Mouse (Mus musculus): ENCODE measurements around the gene Nlgn2. TPM values are rescaled to one million over a fixed set of nuclear protein-coding genes. Genes with fewer than 3 reads are reported as not detected.

Nlgn2 gene
- 5.2 and 5.3 TPM in 2 replicates for polyA plus RNA-seq (2015; fragmentation: Nextera tagmentation; extraction: Ambion mirVana)

DNA sequence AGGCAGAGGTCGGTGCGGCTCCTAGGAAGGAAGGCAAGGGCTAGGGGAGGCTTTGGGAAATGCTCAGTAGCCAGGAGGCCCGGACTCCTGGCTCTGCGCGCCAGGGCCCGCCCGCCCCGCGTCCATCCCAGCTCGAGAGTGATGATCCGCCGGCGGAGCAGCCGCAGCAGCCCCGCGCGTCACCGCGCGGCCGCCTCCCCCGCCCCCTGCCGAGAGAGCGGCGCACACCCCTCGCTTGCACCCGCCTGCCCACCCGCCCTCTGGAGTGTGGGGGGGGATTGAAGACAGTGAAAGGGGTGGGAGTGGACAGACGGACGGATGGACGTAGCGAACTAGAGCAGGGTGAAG is at the start of gene Nlgn2:
Gene Nlgn2 (minus strand): TSS at position 181 of the 348 bp plus-strand sequence.
- H3K9ac ChIP-seq: peak within 1 kb of the TSS; percentile 72
- ATAC-seq: peak; percentile 74
- H3K27ac ChIP-seq: peak within 1 kb of the TSS; percentile 87
- WGBS: under 1% methylated on average over 32 of the region's 32 CpGs
- H3K4me3 ChIP-seq (replicated peaks): peak within 1 kb of the TSS; percentile 71
- H3K9me3 ChIP-seq: no peaks in the 10 kb centered on the region
- H3K36me3 ChIP-seq: no peaks in the 10 kb centered on the region
- H3K4me2 ChIP-seq (replicated peaks): peak within 1 kb of the TSS; percentile 92
- peaks cover 37% of the 10 kb centered on the region for H3K4me1 ChIP-seq (replicated peaks)
- no peaks in the 10 kb centered on the region for H3K27me3 ChIP-seq (replicated peaks)

DNA sequence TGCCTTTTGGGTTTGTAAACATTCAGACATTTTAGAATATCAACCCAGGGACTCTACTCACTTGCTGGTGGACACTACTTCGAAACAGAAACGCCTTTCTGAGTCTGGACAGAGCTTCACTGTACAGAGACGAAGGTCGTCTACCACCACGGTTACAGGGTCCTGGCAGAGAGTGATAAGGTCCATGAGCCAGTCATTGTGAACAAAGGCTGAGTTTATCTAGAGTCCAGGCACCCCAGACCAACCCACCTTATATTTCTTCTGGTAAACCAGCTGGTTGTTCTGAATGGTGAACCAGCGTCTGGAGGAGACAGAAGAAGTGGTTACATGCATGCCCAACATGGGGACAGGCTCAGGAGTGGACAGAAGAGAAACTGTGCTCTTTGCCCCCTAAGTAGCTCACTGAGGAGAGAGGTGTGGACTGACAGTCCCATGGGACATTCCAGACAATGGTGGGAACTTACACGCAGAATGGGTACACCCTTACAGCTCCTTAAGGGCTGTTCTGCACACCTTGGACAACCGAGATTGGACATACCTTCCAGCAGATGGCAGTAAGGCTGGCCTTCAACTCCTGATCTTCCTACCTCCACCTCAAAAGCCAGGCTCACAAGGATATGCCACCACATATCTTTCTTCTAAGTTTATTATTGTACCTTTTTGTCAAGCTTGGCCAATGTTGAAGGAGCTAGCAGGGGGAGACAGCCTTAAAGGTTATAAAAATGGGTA is 49.5 kb upstream of the Nlgn2 start:
- peaks cover 6% of the 10 kb centered on the region; the same call in 1 of the 2 replicates for H3K4me1 ChIP-seq (replicated peaks)
- no peak for ATAC-seq
- H3K4me2 ChIP-seq (replicated peaks): no peak overlapping the region
- H3K27me3 ChIP-seq (replicated peaks): no peaks in the 10 kb centered on the region
- H3K9me3 ChIP-seq: no peaks in the 10 kb centered on the region
- H3K27ac ChIP-seq: no peak overlapping the region
- no peaks in the 10 kb centered on the region for H3K36me3 ChIP-seq
- no peak overlapping the region for H3K4me3 ChIP-seq (replicated peaks)
- H3K9ac ChIP-seq: no peak overlapping the region
- WGBS: 65% methylated on average over 8 of the region's 8 CpGs

DNA sequence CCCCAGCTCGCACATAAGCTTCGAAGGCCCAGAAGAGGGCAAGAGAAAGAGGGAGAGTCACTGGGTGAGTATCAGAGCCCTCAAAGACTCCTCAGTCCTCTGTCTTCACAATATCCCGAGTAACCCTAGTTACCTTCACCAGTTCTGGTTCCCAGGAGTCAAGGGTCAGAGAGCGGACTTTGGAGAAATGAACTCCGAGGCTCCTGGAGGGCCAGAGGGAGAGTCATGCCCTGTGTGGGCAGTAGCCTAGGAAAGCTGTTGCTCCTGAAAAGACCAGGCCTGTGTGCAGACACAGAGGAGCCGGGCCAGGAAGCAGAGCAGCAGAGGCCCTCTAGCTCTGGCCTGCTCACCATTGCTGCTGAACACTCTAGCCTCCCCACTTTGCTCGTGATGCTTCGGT is 47.1 kb upstream of the Nlgn2 start:
- 76% methylated on average over 8 of the region's 8 CpGs for WGBS
- no peak for ATAC-seq
- Histone ChIP-seq H3K36me3 (no peaks in the 10 kb centered on the region), H3K27me3 (replicated peaks) (no peaks in the 10 kb centered on the region), H3K4me2 (replicated peaks) (no peak overlapping the region), H3K9ac (no peak overlapping the region), H3K4me3 (replicated peaks) (no peak overlapping the region), H3K9me3 (no peaks in the 10 kb centered on the region), H3K4me1 (replicated peaks) (peaks cover 17% of the 10 kb centered on the region), H3K27ac (0 out of 2 replicates have a peak overlapping the region, but pooled peaks have one; percentile 3)

DNA sequence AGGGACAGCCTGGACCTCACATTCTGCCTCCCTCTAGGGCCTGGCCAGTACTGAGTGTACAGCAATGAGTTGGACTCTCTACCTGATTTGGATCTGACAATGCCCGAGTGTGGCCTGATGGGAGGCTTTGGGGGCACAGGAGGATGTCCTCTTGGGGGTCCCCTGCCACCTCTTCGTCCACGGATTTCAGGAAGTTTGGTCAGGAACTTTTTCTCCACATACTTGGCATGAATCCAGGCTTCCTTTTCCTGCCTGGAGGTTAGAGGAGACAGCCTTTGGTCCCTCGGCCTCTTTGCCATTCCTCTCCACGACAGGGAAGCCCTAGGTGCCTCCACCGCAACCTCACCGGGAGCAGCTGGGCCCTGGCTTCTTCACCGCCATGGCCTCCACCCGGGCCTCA is 46.7 kb upstream of the Nlgn2 start:
- Histone ChIP-seq H3K27ac (no peak overlapping the region), H3K27me3 (replicated peaks) (no peaks in the 10 kb centered on the region), H3K4me3 (replicated peaks) (no peak overlapping the region), H3K9me3 (no peaks in the 10 kb centered on the region), H3K4me1 (replicated peaks) (peaks cover 21% of the 10 kb centered on the region), H3K36me3 (no peaks in the 10 kb centered on the region), H3K4me2 (replicated peaks) (no peak overlapping the region), H3K9ac (no peak overlapping the region)
- WGBS: 64% methylated on average over 9 of the region's 9 CpGs
- no peak for ATAC-seq

DNA sequence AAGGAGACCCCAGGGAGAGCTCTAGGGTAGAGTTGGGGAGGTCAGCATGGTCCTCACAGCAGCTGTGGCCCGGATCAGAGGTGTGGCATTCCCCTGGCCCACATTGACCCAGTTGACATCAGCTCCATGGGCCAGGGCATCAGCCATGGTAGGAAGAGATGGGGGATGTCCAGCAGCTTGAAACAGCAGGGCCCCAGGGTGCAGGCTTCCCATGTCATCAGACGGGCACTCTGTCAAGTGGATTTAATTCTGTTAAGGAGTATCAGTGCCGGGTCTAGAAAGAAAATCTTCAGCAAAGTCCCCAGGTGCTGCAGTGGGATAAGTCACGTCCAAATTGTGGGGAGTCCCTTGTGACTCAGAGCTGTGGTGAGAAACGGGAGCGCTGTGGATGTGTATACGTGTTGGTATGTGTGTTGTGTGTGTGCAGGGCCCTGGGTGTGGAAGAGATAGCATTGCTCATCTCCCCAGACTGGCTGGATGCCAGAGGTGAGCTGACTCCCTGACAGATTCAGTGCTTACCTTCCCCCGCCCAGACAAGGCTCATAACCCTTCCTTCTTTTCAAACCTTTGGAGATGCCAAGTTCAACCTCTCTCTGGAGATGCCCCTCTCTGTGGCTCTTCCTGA is 46.1 kb upstream of the Nlgn2 start:
- H3K27ac ChIP-seq: no peak overlapping the region

DNA sequence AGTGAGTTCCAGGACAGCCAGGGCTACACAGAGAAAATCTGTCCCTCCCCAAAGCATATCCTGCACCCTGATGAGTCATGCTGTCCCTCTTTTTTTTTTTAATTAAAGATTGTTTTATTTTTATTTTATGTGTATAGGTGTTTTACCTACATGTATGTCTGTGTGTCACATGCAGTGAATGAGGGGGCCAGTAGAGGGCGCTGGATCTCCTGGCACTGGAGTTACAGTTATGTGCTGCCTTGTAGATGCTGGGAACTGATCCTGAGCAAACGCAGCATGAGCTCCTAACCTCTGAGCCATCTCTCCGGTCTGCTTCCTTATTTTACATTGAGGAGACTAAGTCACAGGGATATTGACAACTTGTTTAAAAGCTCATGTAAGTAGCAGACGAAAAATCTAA is 45.5 kb upstream of the Nlgn2 start:
- no peak overlapping the region for H3K9ac ChIP-seq
- H3K36me3 ChIP-seq: no peaks in the 10 kb centered on the region
- H3K4me3 ChIP-seq (replicated peaks): no peak overlapping the region
- WGBS: 64% methylated on average over 4 of the region's 4 CpGs
- peaks cover 28% of the 10 kb centered on the region for H3K4me1 ChIP-seq (replicated peaks)
- H3K9me3 ChIP-seq: no peaks in the 10 kb centered on the region
- no peak overlapping the region for H3K4me2 ChIP-seq (replicated peaks)
- no peak overlapping the region for H3K27ac ChIP-seq
- no peaks in the 10 kb centered on the region for H3K27me3 ChIP-seq (replicated peaks)
- ATAC-seq: no peak

More for the DNA sequence above, 46.1 kb upstream of the Nlgn2 start:
- peaks cover 27% of the 10 kb centered on the region for H3K4me1 ChIP-seq (replicated peaks)
- no peak overlapping the region for H3K4me3 ChIP-seq (replicated peaks)
- H3K27me3 ChIP-seq (replicated peaks): no peaks in the 10 kb centered on the region
- WGBS: 79% methylated on average over 8 of the region's 8 CpGs
- H3K9ac ChIP-seq: no peak overlapping the region
- H3K36me3 ChIP-seq: no peaks in the 10 kb centered on the region
- H3K4me2 ChIP-seq (replicated peaks): no peak overlapping the region
- H3K9me3 ChIP-seq: no peaks in the 10 kb centered on the region
- ATAC-seq: no peak

DNA sequence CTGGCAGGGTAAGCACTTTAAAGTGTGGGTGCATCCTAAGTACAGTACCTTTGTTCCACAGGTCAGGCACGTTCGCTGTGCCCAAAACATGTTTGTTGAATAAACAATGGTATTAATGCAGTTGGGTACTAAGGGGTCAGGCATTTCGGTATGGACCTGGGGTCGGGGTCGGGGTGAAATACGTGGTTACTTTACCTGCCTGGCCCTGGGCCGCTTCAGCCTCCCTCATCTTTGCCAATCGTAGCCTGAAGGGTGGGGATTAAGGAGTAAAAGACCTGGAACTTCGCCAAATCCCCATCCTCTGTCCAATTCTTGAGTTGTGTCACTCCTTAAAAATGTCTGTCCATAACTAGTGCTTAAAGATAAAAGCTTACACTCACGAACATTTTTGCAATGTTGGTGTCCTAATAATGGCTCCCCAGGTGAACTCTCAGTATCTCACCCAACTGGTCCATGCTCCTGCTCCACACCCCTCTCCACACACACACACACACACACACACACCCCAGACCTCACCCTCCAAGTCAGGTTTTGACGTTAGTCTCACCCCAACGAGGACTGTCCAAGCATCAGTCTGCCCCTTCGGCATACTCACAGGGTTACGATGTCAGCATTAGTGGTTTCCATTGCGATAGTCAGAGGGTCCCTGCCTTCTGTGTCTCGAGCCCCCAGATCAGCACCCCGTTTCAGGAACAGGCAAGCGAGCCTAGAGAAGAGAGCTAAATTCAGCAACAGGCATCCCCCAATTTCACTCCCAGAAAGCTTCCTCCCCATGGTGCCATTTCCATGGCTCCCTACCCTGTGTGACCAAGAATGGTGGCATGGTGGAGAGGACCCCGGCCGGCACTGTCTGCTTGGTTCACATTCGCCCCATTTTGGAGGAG is 44.4 kb upstream of the Nlgn2 start:
- 62% methylated on average over 21 of the region's 21 CpGs for WGBS
- Histone ChIP-seq H3K9ac (peak overlapping the region; percentile 61), H3K4me1 (replicated peaks) (peaks cover 31% of the 10 kb centered on the region), H3K4me2 (replicated peaks) (peak overlapping the region; percentile 88), H3K27me3 (replicated peaks) (no peaks in the 10 kb centered on the region), H3K36me3 (no peaks in the 10 kb centered on the region), H3K4me3 (replicated peaks) (peak overlapping the region; percentile 53), H3K27ac (peak overlapping the region; percentile 93), H3K9me3 (no peaks in the 10 kb centered on the region)
- no peak for ATAC-seq

DNA sequence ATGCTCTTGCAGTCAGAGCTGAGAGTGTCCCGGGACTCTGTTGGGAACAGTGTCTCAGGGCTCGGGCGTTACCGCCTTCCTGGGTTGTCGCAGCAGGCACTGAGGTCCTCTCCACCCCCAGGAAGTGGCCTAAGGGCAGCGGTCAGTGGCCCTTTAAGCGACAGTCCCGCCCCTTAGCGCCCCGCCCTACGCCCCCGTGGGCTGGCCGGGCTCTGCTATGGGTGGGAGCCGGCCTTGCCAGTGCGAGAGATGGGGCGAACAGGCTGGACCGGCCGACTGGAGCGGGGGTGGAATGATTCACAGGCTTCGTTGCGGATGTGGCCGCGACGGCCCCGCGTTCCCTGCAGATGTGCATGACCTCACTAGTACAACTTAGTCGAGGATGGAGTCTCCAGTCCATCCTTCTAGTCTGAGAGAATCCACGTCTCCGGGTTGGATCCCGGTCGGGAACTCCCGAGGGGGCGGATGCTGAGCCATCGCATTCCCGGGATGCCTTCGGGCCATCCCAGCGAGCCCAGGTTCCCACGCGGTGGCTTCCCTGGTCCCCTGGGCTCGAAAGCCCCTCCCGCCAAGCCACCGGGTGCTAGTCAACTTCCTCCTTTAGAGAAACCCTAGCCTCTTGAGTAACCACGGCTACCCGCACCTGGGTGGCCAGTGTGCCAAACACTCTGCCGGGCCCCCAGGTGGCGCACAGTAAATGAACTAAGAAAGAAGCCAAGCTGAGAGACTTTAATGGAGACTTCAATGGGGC is 43.4 kb upstream of the Nlgn2 start, which contains the start of gene Kctd11:
Gene Kctd11 (minus strand): TSS at position 554 of the 751 bp plus-strand sequence.
- Histone ChIP-seq H3K4me2 (replicated peaks) (peak within 1 kb of the TSS; percentile 88), H3K27me3 (replicated peaks) (no peaks in the 10 kb centered on the region), H3K36me3 (no peaks in the 10 kb centered on the region), H3K4me3 (replicated peaks) (peak within 1 kb of the TSS; percentile 53), H3K9ac (peak within 1 kb of the TSS; percentile 61), H3K9me3 (no peaks in the 10 kb centered on the region), H3K27ac (peak within 1 kb of the TSS; percentile 93), H3K4me1 (replicated peaks) (peaks cover 33% of the 10 kb centered on the region)
- peak; percentile 91 for ATAC-seq
- under 1% methylated on average over 46 of the region's 46 CpGs for WGBS

DNA sequence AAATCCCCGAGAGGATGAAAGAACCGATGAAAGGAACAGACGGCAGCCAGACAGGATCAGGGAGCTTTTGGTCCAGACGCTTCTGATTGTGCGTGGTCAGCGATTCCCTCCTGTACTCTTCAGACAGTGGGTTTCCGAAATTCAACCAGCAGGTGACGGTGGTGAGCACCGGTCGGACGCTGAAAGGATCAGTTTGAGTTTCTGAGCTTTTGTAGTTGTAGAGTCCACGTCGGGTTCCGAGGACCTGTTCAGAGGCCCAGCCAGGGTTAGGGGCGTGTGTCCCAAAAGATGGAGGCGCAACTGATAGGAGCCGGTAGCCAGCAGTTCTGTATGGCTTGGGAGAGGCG is 42.9 kb upstream of the Nlgn2 start:
- Histone ChIP-seq H3K27me3 (replicated peaks) (no peaks in the 10 kb centered on the region), H3K9ac (peak overlapping the region; percentile 61), H3K4me2 (replicated peaks) (peak overlapping the region; percentile 88), H3K9me3 (no peaks in the 10 kb centered on the region), H3K4me3 (replicated peaks) (peak overlapping the region; percentile 53), H3K36me3 (no peaks in the 10 kb centered on the region), H3K4me1 (replicated peaks) (peaks cover 33% of the 10 kb centered on the region), H3K27ac (peak overlapping the region; percentile 93)
- WGBS: under 1% methylated on average over 18 of the region's 18 CpGs
- ATAC-seq: peak; percentile 60

DNA sequence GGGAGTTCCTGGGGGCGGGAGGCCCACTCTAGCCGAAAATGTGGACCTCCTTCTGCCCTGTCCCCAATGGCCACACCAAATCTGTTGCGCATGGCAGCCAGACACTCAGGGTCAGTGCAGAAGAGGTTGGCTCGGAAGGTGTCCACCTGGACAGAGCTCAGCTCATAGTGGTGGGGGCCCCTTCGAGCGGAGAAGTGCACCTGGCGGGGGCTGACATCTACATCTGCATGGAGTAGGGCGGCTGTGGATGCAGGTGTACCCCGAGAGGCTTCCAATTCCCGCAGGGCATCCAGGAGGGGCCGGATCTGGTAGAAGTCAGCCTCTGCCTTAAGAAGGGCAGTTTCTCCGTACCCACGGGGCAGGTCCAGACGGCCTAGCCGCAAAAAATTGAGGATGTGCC is 42.1 kb upstream of the Nlgn2 start:
- peak overlapping the region; percentile 61 for H3K9ac ChIP-seq
- H3K27ac ChIP-seq: no peak overlapping the region
- no peak for ATAC-seq
- H3K4me2 ChIP-seq (replicated peaks): peak overlapping the region; percentile 88
- no peaks in the 10 kb centered on the region for H3K9me3 ChIP-seq
- 45% methylated on average over 15 of the region's 15 CpGs for WGBS
- no peaks in the 10 kb centered on the region for H3K36me3 ChIP-seq
- peak overlapping the region; percentile 53 for H3K4me3 ChIP-seq (replicated peaks)
- no peaks in the 10 kb centered on the region for H3K27me3 ChIP-seq (replicated peaks)
- peaks cover 33% of the 10 kb centered on the region for H3K4me1 ChIP-seq (replicated peaks)

DNA sequence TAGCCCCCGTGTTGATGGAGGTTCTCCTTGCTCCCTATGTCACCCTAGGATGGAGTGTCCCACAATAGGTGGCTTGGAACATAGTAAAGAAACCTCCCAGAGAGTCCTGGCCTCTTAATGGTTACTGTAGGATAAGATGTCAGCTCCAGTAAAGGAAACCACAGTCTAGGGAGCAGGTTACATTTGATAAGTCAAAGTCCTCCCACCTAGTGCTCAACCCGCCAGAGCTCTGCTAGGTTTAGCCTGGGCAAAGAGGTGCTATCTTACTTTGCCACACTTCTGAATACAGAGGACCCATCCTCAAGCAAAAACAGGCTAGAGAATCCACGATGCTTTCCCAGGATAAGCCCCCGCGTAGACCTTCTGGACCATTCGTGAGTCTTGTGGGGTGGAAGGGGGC is 41.4 kb upstream of the Nlgn2 start:
- no peak for ATAC-seq
- H3K4me2 ChIP-seq (replicated peaks): peak overlapping the region; percentile 88
- H3K27ac ChIP-seq: 0 out of 2 replicates have a peak overlapping the region, but pooled peaks have one; percentile 40
- 88% methylated on average over 6 of the region's 6 CpGs for WGBS
- H3K9ac ChIP-seq: peak overlapping the region; percentile 1; the same call in 1 of the 2 replicates
- H3K27me3 ChIP-seq (replicated peaks): no peaks in the 10 kb centered on the region
- H3K4me1 ChIP-seq (replicated peaks): peaks cover 27% of the 10 kb centered on the region
- no peaks in the 10 kb centered on the region for H3K9me3 ChIP-seq
- H3K36me3 ChIP-seq: no peaks in the 10 kb centered on the region
- H3K4me3 ChIP-seq (replicated peaks): peak overlapping the region; percentile 53

Data from intestine, embryonic 15.5 days (tissue).